Mouse (Mus musculus) ovary, postnatal 14 days (tissue): ENCODE data around the gene Gata3.

Experiments used
- DNase-seq: peaks from one replicate; pipeline ENCODE4 v3.0.0; 2022; ENCODE audit warnings: low spot score

The Gata3 gene

DNA sequence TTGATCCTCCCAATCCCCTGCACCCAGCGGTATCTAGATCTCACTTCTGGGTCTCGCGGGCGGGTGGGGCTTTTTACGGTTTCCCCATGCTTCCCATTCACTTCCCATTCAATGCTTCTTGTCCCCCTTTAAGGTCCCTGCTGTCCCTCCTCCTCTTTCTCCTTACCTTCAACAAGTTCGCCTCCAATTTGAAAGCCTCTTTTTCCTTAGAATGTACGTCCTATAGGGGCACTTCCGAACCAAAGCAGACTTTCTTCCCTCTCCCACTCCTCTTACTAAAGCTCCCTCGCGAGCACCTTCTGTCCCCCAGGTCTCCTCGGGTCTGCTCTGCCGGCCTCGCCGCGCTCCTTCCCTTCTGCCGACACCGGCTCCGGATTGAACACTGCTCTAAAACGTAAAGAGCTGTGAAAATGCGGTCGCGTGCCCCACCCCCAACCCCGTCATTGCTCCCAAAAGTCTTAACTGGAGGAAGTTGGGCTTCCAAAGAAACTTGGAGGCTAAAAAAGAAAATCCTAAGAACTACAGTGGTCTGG lies at the start of gene Gata3:
Gene Gata3 (minus strand): TSS at position 384 of the 533 bp plus-strand sequence.
- DNase-seq = no peak

GRCm38 (mm10) chr2:9939250-9939649 lies 49.4 kb upstream of the Gata3 start:
- DNase-seq = no peak

- DNase-seq = no peak
Observed at GRCm38 (mm10) chr2:9935965-9936364, 46.1 kb upstream of the Gata3 start.

DNA sequence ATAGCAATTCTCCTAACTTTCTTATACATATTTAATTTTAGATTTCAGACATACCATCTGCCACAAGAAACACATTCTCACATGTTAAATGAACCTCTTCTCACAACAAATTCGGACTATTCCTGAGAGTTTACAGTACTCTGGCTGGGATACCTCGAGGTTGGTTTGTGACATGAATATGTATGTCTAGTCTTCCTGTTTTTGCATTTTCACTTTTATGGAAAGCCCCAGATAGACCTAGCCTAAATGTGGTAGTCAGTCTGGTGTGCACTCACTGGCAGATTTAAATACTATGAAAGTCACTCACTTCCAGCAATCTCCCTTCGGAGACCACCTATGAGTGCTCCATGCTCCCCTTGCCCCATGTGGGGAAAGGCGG lies 37.1 kb upstream of the Gata3 start:
- DNase-seq = no peak

DNA sequence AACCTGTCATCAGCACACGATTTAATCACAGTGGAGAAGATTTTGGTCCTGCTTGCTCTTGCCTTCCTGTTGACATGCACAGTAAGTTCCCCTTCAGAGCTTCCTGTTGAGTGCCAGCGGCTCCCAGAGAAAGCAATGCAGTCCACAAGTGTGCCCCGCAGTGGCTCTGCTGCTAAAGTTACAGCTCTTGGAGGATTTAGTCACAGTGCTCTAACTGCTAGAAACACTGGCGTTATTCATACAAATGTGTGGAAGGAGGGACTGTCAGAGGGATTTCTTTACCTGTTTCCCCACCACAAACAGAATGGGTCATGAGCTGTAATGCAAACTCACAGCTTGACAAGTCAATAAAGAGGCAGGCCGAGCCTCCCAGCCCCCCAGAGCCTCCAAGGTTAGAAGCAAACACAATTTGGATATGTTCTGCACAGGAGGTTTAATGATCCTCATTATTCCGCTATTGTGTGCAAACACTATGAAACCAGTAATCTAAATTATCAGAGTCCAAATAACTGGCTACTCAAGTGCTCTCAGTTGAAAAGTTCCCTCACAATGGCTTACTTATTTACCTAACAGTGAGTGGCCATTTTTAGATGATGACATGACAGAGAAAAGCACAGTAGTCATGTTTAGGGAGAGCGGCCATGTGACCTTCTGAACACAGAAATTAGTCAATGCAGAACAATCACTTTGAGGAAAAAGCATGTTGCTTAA lies 36.5 kb upstream of the Gata3 start:
- no peak for DNase-seq

GRCm38 (mm10) chr2:9918691-9919471 lies 29.0 kb upstream of the Gata3 start:
- no peak for DNase-seq

GRCm38 (mm10) chr2:9917602-9918001 lies 27.8 kb upstream of the Gata3 start:
- DNase-seq = no peak

- no peak for DNase-seq
Observed at GRCm38 (mm10) chr2:9905995-9906394, 16.2 kb upstream of the Gata3 start.

- no peak for DNase-seq
Observed at GRCm38 (mm10) chr2:9903854-9904560, 14.2 kb upstream of the Gata3 start.

- no peak for DNase-seq
Observed at GRCm38 (mm10) chr2:9897846-9898245, 8.0 kb upstream of the Gata3 start.

GRCm38 (mm10) chr2:9896097-9896770 lies 6.4 kb upstream of the Gata3 start:
- no peak for DNase-seq

DNA sequence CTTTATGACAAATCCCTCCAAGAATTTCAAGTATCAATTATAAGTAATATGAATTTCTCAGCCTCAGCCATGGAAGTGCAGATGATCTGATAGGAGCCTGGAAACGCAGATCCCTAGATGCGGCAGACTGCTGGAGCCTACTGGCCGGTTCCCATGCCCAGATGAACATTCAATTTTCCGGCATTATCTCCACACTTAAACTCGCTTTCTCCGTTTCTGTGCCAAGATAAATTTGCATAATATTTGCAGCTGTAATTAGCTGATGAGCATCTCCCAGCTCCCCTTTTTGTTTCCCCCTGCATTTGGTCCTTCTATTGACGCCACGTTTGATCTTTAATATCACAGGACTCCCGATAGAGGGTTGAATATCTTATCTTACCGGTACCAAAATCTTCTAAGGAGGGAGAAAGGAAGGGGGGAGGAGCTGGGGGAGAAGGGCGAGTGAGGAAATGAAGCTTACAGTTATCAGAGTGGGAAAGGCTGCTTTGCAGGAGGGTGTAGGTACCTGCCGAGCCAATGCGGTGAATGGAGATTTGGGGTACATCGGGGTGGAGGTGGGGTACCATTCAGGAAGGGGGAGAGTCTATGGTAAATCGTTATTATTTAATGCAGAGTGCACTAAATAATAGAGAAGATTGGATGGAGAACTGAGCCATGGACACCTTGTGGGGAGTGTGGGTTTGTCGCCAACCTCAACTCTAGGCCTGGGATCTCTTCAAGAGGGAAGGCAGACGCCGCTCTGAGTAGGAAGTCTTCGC lies 5.2 kb upstream of the Gata3 start:
- DNase-seq = no peak

DNA sequence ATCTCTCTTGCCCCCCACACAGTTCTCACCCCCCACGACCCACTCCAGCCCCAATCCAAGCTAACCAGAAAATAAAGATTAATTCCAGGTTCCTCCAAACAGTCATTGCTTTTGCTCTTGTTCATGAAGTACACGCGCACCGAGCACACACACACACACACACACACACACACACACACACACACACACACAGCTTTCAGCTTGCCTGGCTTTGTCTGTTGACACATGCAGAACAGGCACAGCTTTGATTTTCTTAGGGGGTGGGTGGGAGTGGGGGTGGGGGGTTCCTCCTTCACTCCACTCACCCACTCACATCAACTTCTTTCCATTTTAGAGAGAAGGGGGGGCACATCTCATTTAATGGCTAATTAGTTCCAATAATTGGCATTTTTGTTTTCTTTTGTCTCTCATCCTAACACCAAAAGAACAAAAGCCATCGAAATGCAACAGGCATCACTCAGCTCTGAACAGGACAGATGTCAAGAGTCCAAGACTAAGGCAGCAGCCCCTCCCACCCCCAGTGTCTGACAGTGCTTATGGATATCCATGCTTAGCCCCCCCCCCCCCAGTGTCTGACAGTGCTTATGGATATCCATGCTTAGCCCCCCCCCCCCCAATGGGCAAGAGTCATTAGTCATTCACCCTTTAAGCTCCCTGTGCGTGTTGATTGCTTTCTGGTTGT lies 3.6 kb upstream of the Gata3 start:
- no peak for DNase-seq

DNA sequence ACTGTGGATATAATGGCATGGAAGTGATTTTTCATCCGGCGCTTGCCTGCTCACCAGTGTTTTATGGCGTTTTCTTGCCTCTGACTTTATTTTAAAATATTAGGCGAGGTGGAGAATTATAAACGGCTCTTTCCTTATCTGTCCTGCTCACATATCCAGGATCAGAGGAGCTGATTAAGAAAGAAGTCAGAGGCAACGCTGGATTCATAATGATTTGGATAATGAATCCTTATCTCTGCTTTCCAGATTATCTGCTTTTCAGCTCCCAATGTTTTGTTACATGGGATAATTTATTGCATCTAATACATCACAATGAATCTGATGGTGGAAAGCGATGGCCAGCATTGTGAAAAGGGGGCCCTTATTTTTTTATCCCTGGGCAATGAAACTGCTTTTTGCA lies 2.7 kb upstream of the Gata3 start:
- no peak for DNase-seq

DNA sequence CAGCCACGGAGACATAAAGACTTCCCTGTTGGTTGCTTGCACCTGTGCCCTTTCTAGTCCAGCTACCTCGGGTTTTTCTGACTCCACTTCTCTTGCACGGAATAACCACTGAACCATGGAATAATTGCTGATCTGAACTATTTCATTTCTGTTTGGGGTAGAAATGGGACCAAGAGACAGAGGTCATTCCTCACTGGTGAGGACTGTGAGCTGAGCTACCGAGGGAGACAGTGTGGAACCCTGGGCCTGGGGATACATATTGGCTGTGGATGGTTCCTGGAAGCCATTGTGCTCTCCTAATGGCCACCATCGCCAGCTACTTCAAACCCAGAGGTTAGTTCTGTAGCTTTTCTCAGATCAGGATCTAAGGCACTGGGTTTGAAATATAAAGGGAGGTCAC lies 1.1 kb upstream of the Gata3 start:
- no peak for DNase-seq

DNA sequence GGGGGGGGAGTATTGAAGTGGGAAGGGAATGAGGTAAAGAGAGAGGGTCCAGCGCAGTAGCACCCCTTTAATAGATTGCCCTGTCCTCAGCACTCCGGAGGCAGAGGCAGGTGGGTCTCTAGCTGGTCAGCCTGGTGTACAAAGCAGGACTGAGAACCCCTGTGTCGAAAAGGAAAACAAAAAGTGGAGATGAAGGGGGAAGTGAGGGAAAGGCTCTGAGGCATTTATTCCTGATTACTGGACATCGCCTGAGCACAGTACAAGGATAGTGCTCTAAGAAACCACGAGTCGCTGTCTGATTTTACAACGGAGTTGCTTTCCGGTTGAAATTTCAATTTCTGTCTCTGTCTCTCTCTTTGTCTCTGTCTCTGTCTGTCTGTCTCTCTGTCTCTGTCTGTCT lies 417 bp upstream of the Gata3 start:
- DNase-seq = no peak

- no peak for DNase-seq
Observed at GRCm38 (mm10) chr2:9888913-9889650, 752 bp downstream of the Gata3 start, which contains the start of gene 9230102O04Rik. Gene 9230102O04Rik, minus strand, starts transcription at chr2:9889540.

GRCm38 (mm10) chr2:9887636-9888035 lies 2.2 kb downstream of the Gata3 start:
- no peak for DNase-seq

DNA sequence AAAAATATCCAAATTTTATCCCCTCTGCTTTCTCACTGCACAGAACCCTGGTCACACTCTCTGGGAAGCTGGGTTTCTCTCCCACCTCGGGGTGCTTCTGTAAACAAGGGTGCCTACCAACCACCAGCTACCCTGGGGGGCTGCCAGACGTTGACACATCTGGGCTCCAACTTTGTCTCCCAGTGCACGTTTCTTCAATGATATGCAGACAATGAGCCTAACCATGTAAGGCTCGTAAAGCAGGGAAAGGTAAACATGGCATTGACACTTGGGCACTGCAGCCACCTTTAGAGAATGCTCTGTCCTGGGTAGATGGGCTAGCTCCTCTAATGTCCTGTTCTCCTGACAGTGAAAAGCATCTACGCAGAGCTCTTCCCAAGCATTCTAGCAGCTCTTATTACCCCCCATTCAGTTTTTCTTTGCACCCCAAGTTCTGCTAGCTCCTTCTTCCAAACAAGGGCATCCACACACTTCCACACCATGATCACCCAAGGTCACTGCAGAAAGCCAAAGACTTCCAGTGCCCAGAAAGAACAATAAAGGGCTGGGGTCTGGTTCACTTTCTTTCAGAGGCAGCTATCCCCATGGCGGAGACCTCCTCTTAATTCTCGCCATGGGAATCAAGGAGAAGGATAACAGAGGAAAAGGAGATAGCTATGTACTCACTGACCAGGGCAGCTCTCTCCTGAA lies 2.8 kb downstream of the Gata3 start:
- no peak for DNase-seq
